Mouse (Mus musculus): ENCODE measurements around the gene Sh3bp5.

DNA sequence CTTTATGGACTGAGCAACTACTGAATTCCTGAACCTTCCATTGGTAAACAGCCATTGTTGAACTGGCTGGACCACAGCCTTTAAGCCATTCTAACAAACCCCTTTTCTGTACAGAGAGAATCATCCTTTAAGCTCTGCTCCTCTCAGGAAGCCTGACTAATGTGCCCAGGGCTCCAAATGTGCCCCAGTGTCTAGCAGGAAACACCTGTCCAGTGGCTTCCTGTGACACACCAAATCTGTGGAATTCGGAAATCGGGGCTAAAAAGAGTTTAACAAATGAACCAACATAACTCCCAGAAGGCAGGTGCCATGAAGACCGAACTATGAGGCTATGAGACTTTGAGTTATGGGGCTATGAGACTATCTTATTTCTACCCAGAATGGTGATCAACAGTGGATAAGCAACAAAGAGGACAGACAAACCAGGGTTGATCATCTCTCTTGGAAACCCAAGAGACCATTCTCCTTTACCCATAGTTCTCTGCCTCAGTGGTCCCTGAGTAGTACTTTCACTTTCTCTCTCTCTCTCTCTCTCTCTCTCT is 4.0 kb downstream of the Sh3bp5 start:
- TF ChIP-seq CTCF (IDR thresholded peaks at IDR 0.05; ENCODE audit: control insufficient read depth, insufficient read depth, insufficient read length) (no peak), CEBPB (IDR thresholded peaks at IDR 0.05; ENCODE audit: low read depth) (no peak), MYOD1 (IDR thresholded peaks at IDR 0.05; ENCODE audit: control insufficient read depth, insufficient read length, low read depth) (no peak), USF1 (IDR thresholded peaks at IDR 0.05; ENCODE audit: low read depth) (no peak), MAX (IDR thresholded peaks at IDR 0.05) (no peak), MYOG (IDR thresholded peaks at IDR 0.05; ENCODE audit: control insufficient read depth, extremely low read depth, insufficient read length) (no peak), FOSL1 (IDR thresholded peaks at IDR 0.05; ENCODE audit: insufficient read depth, low read length, poor library complexity, severe bottlenecking) (no peak)
